Mouse (Mus musculus) lung, embryonic 14.5 days (tissue): ENCODE data around the gene Gm9857. TPM values are rescaled to one million over a fixed set of nuclear protein-coding genes. Genes with fewer than 3 reads are reported as not detected.

Source experiments
- ATAC-seq: fragments of 200-750 bp; cut with Nextera tagmentation; 2 replicates; pipeline ENCODE4 v1.8.0; 2017; ENCODE audit warnings: mild to moderate bottlenecking, moderate TSS enrichment, moderate library complexity; ENCODE audit not compliant: insufficient read depth
- DNase-seq: peaks from one replicate; pipeline ENCODE4 v3.0.0-alpha.2; 2015
- H3K27ac ChIP-seq: fragments of 300-500 bp; sonication (generic); 2 replicates; pipeline ENCODE4 v1.5.1; 2014; ENCODE audit warnings: low read depth, mild to moderate bottlenecking, moderate library complexity
- H3K27me3 ChIP-seq: fragments of 300-500 bp; sonication (generic); 2 replicates; pipeline ENCODE4 v1.6.1; 2014; ENCODE audit warnings: low read length, control low read depth; ENCODE audit not compliant: insufficient read depth
- H3K36me3 ChIP-seq: fragments of 300-500 bp; sonication (generic); 2 replicates; pipeline ENCODE4 v1.6.1; 2014; ENCODE audit warnings: control low read depth; ENCODE audit not compliant: insufficient read depth
- H3K4me1 ChIP-seq: fragments of 300-500 bp; sonication (generic); 2 replicates; pipeline ENCODE4 v1.6.1; 2014; ENCODE audit warnings: antibody characterized with exemption, control low read depth; ENCODE audit not compliant: insufficient read depth
- H3K4me2 ChIP-seq: fragments of 300-500 bp; sonication (generic); 2 replicates; pipeline ENCODE4 v1.6.1; 2014; ENCODE audit warnings: mild to moderate bottlenecking
- H3K4me3 ChIP-seq: fragments of 300-500 bp; sonication (generic); 2 replicates; pipeline ENCODE4 v1.5.1; 2014; ENCODE audit warnings: low read depth, low read length
- H3K9ac ChIP-seq: fragments of 300-500 bp; sonication (generic); 2 replicates; pipeline ENCODE4 v1.6.1; 2014
- H3K9me3 ChIP-seq: fragments of 300-500 bp; sonication (generic); 2 replicates; pipeline ENCODE4 v1.6.1; 2016; ENCODE audit warnings: low read depth, low read length, control low read depth
- CTCF ChIP-seq: IDR thresholded peaks from 2 replicates; pipeline ENCODE4 v1.5.1; 2016; ENCODE audit warnings: antibody characterized with exemption, low read depth
- WGBS: fragments of 180-500 bp; shearing (Covaris S2); extraction: QIAGEN DNeasy Blood & Tissue Kit; methylation state at CpG from one replicate; pipeline ENCODE4 v1.1.7; 2014; 5-methylcytosine and 5-hydroxymethylcytosine counted together
- polyA plus RNA-seq: library from polyadenylated mRNA; unstranded; fragments of >200 nt; fragmentation: Nextera tagmentation; extraction: Ambion mirVana; gene quantifications from 2 replicates; pipeline ENCODE4 v1.2.1, GENCODE M21; 2014

Gm9857 gene
- polyA plus RNA-seq, 1 experiment from 2014 or later, result not detected

DNA sequence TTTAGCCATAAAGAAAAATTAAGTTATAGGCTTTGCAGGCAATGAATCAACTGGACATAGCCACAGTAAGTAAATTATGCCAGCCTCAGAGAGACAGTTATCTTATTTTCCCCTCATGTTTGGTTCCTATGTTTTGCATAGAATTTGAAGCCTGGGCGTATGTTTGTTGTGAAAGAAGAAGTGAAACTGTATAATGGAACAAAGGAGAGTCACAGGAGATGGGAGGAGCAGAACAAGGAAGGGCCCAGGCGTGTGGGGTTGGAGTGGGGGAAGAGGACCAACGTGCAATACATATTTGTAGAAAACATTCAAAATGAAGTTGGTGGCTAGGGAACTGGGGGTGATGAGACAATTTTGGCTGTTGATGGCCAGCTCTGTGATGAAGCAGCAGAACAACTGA is 40.1 kb downstream of the Gm9857 start:
- 79% methylated on average over 3 of the region's 3 CpGs for WGBS
- Histone ChIP-seq H3K36me3 (peaks cover 44% of the 10 kb centered on the region), H3K4me1 (no peaks in the 10 kb centered on the region)

GRCm38 (mm10) chr3:108898640-108899039 is 41.6 kb downstream of the Gm9857 start:
- WGBS, result 95% methylated on average over 4 of the region's 4 CpGs
- Histone ChIP-seq H3K4me2 (no peak overlapping the region), H3K36me3 (peaks cover 29% of the 10 kb centered on the region), H3K4me3 (no peak overlapping the region), H3K9ac (no peak overlapping the region), H3K27me3 (no peaks in the 10 kb centered on the region), H3K27ac (no peak overlapping the region), H3K9me3 (no peaks in the 10 kb centered on the region), H3K4me1 (no peaks in the 10 kb centered on the region)
- ATAC-seq (no peak), DNase-seq (no peak)
- TF ChIP-seq CTCF, result no peak

More for the DNA sequence above, 40.1 kb downstream of the Gm9857 start:
- Histone ChIP-seq H3K27ac (no peak overlapping the region), H3K9ac (no peak overlapping the region), H3K4me3 (no peak overlapping the region), H3K4me2 (no peak overlapping the region), H3K9me3 (no peaks in the 10 kb centered on the region), H3K27me3 (no peaks in the 10 kb centered on the region)
- ATAC-seq, result no peak
- no peak for TF ChIP-seq CTCF
- DNase-seq, result peak; percentile 19

DNA sequence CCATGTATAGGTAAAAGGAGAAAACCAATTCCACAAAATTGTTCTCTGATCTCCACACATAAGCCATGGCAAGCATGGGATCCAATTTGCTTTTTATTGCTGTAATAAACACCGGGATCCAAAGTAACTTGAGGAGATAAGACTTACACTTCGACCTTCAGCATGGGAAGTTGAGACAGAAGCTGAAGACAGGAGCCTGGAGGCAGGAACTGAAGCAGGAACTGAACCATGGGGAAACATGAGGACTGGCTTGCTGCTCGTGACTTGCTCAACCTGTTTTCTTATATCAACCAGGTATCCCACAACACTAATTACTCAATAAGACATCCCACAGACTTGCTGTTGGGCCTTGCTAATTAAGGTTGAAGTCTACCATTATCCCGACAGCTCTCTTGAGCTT is 47.3 kb downstream of the Gm9857 start:
- no peak overlapping the region for H3K9ac ChIP-seq
- no peak for TF ChIP-seq CTCF
- H3K27me3 ChIP-seq, result no peaks in the 10 kb centered on the region
- no peak for ATAC-seq
- H3K4me3 ChIP-seq, result no peak overlapping the region
- no peaks in the 10 kb centered on the region for H3K4me1 ChIP-seq
- no peaks in the 10 kb centered on the region for H3K9me3 ChIP-seq
- no peak overlapping the region for H3K4me2 ChIP-seq
- WGBS, result 62% methylated on average over 4 of the region's 4 CpGs
- no peak for DNase-seq
- H3K27ac ChIP-seq, result no peak overlapping the region
- no peaks in the 10 kb centered on the region for H3K36me3 ChIP-seq

DNA sequence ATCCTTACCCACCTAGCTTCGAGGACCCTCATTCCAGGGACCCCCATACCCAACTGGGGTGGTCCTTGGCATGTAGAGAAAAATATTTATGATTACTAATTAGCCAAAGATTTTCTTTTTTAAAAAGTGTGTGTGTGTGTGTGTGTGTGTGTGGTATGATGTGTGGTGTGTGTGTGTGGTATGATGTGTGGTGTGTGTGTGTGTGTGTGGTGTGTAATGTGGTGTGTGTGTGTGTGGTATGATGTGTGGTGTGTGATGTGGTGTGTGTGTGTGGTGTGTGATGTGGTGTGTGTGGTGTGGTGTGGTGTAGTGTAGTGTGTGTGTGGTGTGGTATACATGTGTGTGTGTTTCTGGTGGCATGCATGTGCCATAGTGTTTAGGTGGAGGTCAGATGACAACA is 48.2 kb downstream of the Gm9857 start:
- Histone ChIP-seq H3K4me2 (no peak overlapping the region), H3K4me3 (no peak overlapping the region), H3K9me3 (no peaks in the 10 kb centered on the region), H3K4me1 (no peaks in the 10 kb centered on the region; the same call in 1 of the 2 replicates), H3K27ac (no peak overlapping the region), H3K9ac (no peak overlapping the region), H3K36me3 (no peaks in the 10 kb centered on the region), H3K27me3 (no peaks in the 10 kb centered on the region)
- no peak for ATAC-seq
- no peak for DNase-seq
- TF ChIP-seq CTCF, result no peak
- 50% methylated on average over 1 of the region's 1 CpGs for WGBS

Other genes with a start within 250 kb of the Gm9857 start
- 55.1 and 59.7 TPM in 2 replicates for gene Gpsm2, start 218.1 kb downstream of the Gm9857 start, polyA plus RNA-seq
- gene Aknad1, start 200.8 kb downstream of the Gm9857 start, polyA plus RNA-seq, result 0.05 and 0.11 TPM in 2 replicates
- gene Stxbp3, start 99.9 kb downstream of the Gm9857 start, polyA plus RNA-seq, result 33.8 and 35.0 TPM in 2 replicates
- gene Fndc7, start 50.4 kb downstream of the Gm9857 start, polyA plus RNA-seq, result 0.12 and 0.59 TPM in 2 replicates
- gene Prpf38b, start 28.7 kb downstream of the Gm9857 start, polyA plus RNA-seq, result 65.8 and 72.0 TPM in 2 replicates
- 0.28 and 0.63 TPM in 2 replicates for gene Henmt1, start 572 bp downstream of the Gm9857 start, polyA plus RNA-seq
- gene Fam102b, start 87.2 kb upstream of the Gm9857 start, polyA plus RNA-seq, result 16.6 and 18.0 TPM in 2 replicates
- gene Slc25a54, start 140.0 kb upstream of the Gm9857 start, polyA plus RNA-seq, result not detected in 2 replicates
- gene Slc25a24, start 182.7 kb upstream of the Gm9857 start, polyA plus RNA-seq, result 34.7 and 35.8 TPM in 2 replicates